Mouse (Mus musculus) forebrain, postnatal 0 days (tissue): Measurements from ENCODE around the gene Gm4881. TPM values are rescaled to one million over a fixed set of nuclear protein-coding genes. Genes with fewer than 3 reads are reported as not detected.

ENCODE experiments used
- ATAC-seq: fragments of 200-750 bp; cut with Nextera tagmentation; 2 replicates; pipeline ENCODE4 v1.8.0; 2017; ENCODE audit warnings: mild to moderate bottlenecking, moderate library complexity
- DNase-seq: peaks from one replicate; pipeline ENCODE4 v3.0.0-alpha.2; 2015
- H3K27ac ChIP-seq: fragments of 300-500 bp; sonication (generic); 2 replicates; pipeline ENCODE4 v1.5.1; 2014; ENCODE audit warnings: low read depth, mild to moderate bottlenecking, antibody characterized with exemption, low read length, moderate library complexity, mixed read lengths
- H3K27me3 ChIP-seq: fragments of 300-500 bp; sonication (generic); 2 replicates; pipeline ENCODE4 v1.6.1; 2014; ENCODE audit warnings: mild to moderate bottlenecking, low read length, mixed read lengths; ENCODE audit not compliant: insufficient read depth
- H3K36me3 ChIP-seq: fragments of 300-500 bp; sonication (generic); 2 replicates; pipeline ENCODE4 v1.6.1; 2014; ENCODE audit warnings: mild to moderate bottlenecking, moderate library complexity; ENCODE audit not compliant: insufficient read depth
- H3K4me1 ChIP-seq: fragments of 300-500 bp; sonication (generic); 2 replicates; pipeline ENCODE4 v1.6.1; 2014; ENCODE audit warnings: antibody characterized with exemption; ENCODE audit not compliant: insufficient read depth
- H3K4me2 ChIP-seq: fragments of 300-500 bp; sonication (generic); 2 replicates; pipeline ENCODE4 v1.6.1; 2014; ENCODE audit warnings: low read depth, mild to moderate bottlenecking, moderate library complexity
- H3K4me3 ChIP-seq: fragments of 300-500 bp; sonication (generic); 2 replicates; pipeline ENCODE4 v1.5.1; 2014; ENCODE audit warnings: low read depth, low read length, mixed read lengths
- H3K9ac ChIP-seq: fragments of 300-500 bp; sonication (generic); 2 replicates; pipeline ENCODE4 v1.6.1; 2014; ENCODE audit warnings: mild to moderate bottlenecking
- H3K9me3 ChIP-seq: fragments of 300-500 bp; sonication (generic); 2 replicates; pipeline ENCODE4 v1.6.1; 2016; ENCODE audit warnings: low read length
- CTCF ChIP-seq: sonication (generic); IDR thresholded peaks from 2 replicates; pipeline ENCODE4 v1.5.1; 2016; ENCODE audit warnings: antibody characterized with exemption, control low read depth, low read depth
- WGBS: fragments of 180-500 bp; shearing (Covaris S2); extraction: QIAGEN DNeasy Blood & Tissue Kit; methylation state at CpG from one replicate; pipeline ENCODE4 v1.1.7; 2014; 5-methylcytosine and 5-hydroxymethylcytosine counted together
- polyA plus RNA-seq: library from polyadenylated mRNA; unstranded; fragments of >200 nt; fragmentation: Nextera tagmentation; extraction: Ambion mirVana; gene quantifications from 2 replicates; pipeline ENCODE4 v1.2.1, GENCODE M21; 2015
- total RNA-seq: library from RNA; depleted of rRNA; stranded (reverse); fragments of >200 nt; gene quantifications from 2 replicates; pipeline ENCODE4 v1.2.3, GENCODE M21; 2014

Gm4881 gene
- total and polyA plus RNA-seq, 2 experiments from 2014 or later: 0.97 to 2.1 TPM

- no peaks in the 10 kb centered on the region for H3K27me3 ChIP-seq
- ATAC-seq (no peak), DNase-seq (no peak)
- H3K9me3 ChIP-seq: no peaks in the 10 kb centered on the region
- no peak overlapping the region for H3K4me2 ChIP-seq
- H3K27ac ChIP-seq: no peak overlapping the region
- 84% methylated on average over 7 of the region's 7 CpGs for WGBS
- no peak for TF ChIP-seq CTCF
- no peak overlapping the region for H3K9ac ChIP-seq
- peaks cover 78% of the 10 kb centered on the region for H3K36me3 ChIP-seq
- no peaks in the 10 kb centered on the region for H3K4me1 ChIP-seq
- H3K4me3 ChIP-seq: no peak overlapping the region
Measured at GRCm38 (mm10) chr7:24980439-24980838, 36.1 kb upstream of the Gm4881 start.

GRCm38 (mm10) chr7:24978781-24979180, 34.5 kb upstream of the Gm4881 start:
- TF ChIP-seq CTCF: no peak
- H3K4me1 ChIP-seq: no peaks in the 10 kb centered on the region
- no peak overlapping the region for H3K4me2 ChIP-seq
- H3K4me3 ChIP-seq: no peak overlapping the region
- ATAC-seq: no peak
- no peaks in the 10 kb centered on the region for H3K9me3 ChIP-seq
- H3K9ac ChIP-seq: no peak overlapping the region
- H3K27me3 ChIP-seq: no peaks in the 10 kb centered on the region
- no peak overlapping the region for H3K27ac ChIP-seq
- peaks cover 65% of the 10 kb centered on the region for H3K36me3 ChIP-seq
- 83% methylated on average over 7 of the region's 7 CpGs for WGBS
- no peak for DNase-seq

- H3K9ac ChIP-seq: no peak overlapping the region
- no peak for ATAC-seq
- no peak overlapping the region for H3K4me2 ChIP-seq
- no peak overlapping the region for H3K4me3 ChIP-seq
- no peak overlapping the region for H3K27ac ChIP-seq
- peak; percentile 77 for DNase-seq
- no peaks in the 10 kb centered on the region for H3K27me3 ChIP-seq
- peaks cover 28% of the 10 kb centered on the region for H3K36me3 ChIP-seq
- H3K4me1 ChIP-seq: 0 out of 2 replicates have a peak, but pooled peaks cover 4% of the 10 kb centered on the region
- H3K9me3 ChIP-seq: no peaks in the 10 kb centered on the region
- TF ChIP-seq CTCF: peak; percentile 78
- 30% methylated on average over 9 of the region's 9 CpGs for WGBS
Measured at GRCm38 (mm10) chr7:24974893-24975595, 30.8 kb upstream of the Gm4881 start.

- no peak overlapping the region for H3K4me2 ChIP-seq
- no peak overlapping the region for H3K9ac ChIP-seq
- 0 out of 2 replicates have a peak, but pooled peaks cover 4% of the 10 kb centered on the region for H3K4me1 ChIP-seq
- no peak overlapping the region for H3K27ac ChIP-seq
- ATAC-seq (no peak), DNase-seq (no peak)
- no peaks in the 10 kb centered on the region for H3K9me3 ChIP-seq
- H3K27me3 ChIP-seq: no peaks in the 10 kb centered on the region
- H3K36me3 ChIP-seq: peaks cover 25% of the 10 kb centered on the region
- WGBS: 77% methylated on average over 5 of the region's 5 CpGs
- H3K4me3 ChIP-seq: no peak overlapping the region
- no peak for TF ChIP-seq CTCF
Measured at GRCm38 (mm10) chr7:24973902-24974301, 29.6 kb upstream of the Gm4881 start.

DNA sequence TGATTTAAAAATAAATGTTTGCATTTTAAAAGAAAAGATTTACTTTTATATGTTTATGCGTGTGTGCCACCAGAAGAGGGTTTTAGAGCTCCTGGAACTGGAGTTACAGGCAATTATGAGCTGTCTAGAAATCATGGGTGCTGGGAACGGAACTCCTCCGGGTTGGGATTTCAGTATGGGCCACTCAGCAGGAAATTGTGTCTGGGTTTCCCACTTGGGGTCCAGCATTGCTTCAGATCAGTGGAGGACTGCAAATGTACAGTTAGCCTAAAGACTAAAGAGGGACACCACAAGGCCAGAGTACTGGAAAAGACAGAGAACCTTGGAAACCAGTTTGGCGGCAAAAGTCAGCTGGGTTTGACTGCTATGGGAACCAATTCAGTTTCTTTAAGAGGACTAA, 28.9 kb upstream of the Gm4881 start:
- Histone ChIP-seq H3K9me3 (no peaks in the 10 kb centered on the region), H3K36me3 (peaks cover 18% of the 10 kb centered on the region), H3K4me1 (0 out of 2 replicates have a peak, but pooled peaks cover 4% of the 10 kb centered on the region), H3K4me3 (no peak overlapping the region), H3K27ac (no peak overlapping the region), H3K27me3 (no peaks in the 10 kb centered on the region), H3K9ac (no peak overlapping the region), H3K4me2 (no peak overlapping the region)
- ATAC-seq (no peak), DNase-seq (no peak)
- 86% methylated on average over 4 of the region's 4 CpGs for WGBS
- TF ChIP-seq CTCF: no peak

DNA sequence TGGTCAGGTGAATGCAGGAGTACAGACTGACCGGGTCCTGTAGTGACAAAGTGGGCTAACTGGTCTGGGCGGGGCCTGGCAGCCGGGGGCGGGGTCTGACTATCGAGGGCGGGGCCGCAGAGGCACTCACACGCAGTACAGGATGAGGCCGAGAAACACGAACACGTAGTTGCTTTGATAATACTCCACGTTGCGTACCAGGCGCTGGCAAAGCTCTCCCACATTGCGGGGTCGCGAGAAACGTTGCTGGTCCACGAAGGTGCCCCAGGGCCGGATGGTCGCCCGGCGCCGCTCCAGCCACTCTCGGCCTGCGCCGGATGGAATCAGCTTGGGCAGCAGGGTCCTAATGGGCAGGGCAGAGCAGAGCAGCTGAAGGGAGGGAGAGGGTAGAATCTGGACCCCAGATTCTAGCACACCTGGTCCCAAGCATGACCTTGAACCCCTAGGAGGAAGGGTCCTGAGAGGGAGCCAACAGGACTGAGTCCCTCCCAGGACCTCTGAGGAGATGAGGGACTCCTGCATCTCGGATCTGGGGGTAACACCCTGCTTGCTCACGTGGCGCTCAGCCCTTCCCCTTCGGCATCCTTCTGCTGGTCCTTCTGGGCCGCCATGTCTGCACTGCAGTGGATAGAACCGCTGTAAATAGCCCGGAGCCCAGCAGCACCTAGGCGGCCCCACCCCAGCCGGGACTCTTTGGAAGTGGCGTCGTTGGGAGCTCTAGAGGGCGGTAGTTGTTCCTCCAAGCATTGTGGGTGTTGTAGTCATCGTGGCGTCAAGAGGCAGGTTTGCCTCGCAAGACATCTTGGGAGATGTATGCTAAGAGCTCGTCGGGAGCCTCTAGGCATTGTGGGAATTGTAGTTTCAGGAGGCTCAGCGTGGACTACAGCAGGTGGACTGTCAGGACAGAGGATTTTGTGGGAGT, 27.9 kb upstream of the Gm4881 start, which contains the start of gene Rabac1:
Rabac1 (minus strand) TSS at position 783 of the 922 bp plus-strand sequence.
- peak; percentile 94 for DNase-seq
- under 1% methylated on average over 45 of the region's 45 CpGs for WGBS

More for the DNA sequence above, 27.9 kb upstream of the Gm4881 start, which contains the start of gene Rabac1:
- peak; percentile 94 for ATAC-seq
- Histone ChIP-seq H3K36me3 (peaks cover 8% of the 10 kb centered on the region), H3K9ac (peak within 1 kb of the TSS; percentile 87), H3K4me2 (peak within 1 kb of the TSS; percentile 86), H3K27me3 (no peaks in the 10 kb centered on the region), H3K27ac (peak within 1 kb of the TSS; percentile 87), H3K4me3 (peak within 1 kb of the TSS; percentile 76), H3K9me3 (no peaks in the 10 kb centered on the region), H3K4me1 (0 out of 2 replicates have a peak, but pooled peaks cover 4% of the 10 kb centered on the region)
- peak; percentile 76 for TF ChIP-seq CTCF
